Mouse (Mus musculus): ENCODE measurements around the gene Tut7. TPM values are rescaled to one million over a fixed set of nuclear protein-coding genes. Genes with fewer than 3 reads are reported as not detected.

The Tut7 gene
- 48.1 and 48.9 TPM in 2 replicates for polyA plus RNA-seq (2015; fragmentation: Nextera tagmentation; extraction: Ambion mirVana)

GRCm38 (mm10) chr13:59822507-59823462 lies at the start of gene Tut7:
Gene Tut7, minus strand, starts transcription at chr13:59823147.
- Histone ChIP-seq H3K36me3 (peaks cover 19% of the 10 kb centered on the region; the same call in 1 of the 2 replicates), H3K27ac (peak within 1 kb of the TSS; percentile 96), H3K4me1 (peaks cover 29% of the 10 kb centered on the region), H3K27me3 (no peaks in the 10 kb centered on the region), H3K9me3 (replicated peaks) (no peaks in the 10 kb centered on the region), H3K4me2 (peak within 1 kb of the TSS; percentile 65), H3K9ac (peak within 1 kb of the TSS; percentile 90), H3K4me3 (replicated peaks) (peak within 1 kb of the TSS; percentile 99)
- ATAC-seq (replicated peaks; ENCODE audit: low FRiP score) = peak; percentile 98
- under 1% methylated on average over 100 of the region's 100 CpGs for WGBS

- Histone ChIP-seq H3K27me3 (no peaks in the 10 kb centered on the region), H3K4me2 (no peak overlapping the region), H3K36me3 (no peaks in the 10 kb centered on the region), H3K27ac (no peak overlapping the region), H3K4me3 (replicated peaks) (no peak overlapping the region), H3K9ac (no peak overlapping the region), H3K4me1 (peaks cover 22% of the 10 kb centered on the region), H3K9me3 (replicated peaks) (no peaks in the 10 kb centered on the region)
- 46% methylated on average over 7 of the region's 7 CpGs for WGBS
- ATAC-seq (replicated peaks; ENCODE audit: low FRiP score) = peak; percentile 77; the same call in 1 of the 2 replicates
Measured at GRCm38 (mm10) chr13:59872446-59872845, 49.5 kb upstream of the Tut7 start.

GRCm38 (mm10) chr13:59870004-59870403 lies 47.1 kb upstream of the Tut7 start:
- no peaks in the 10 kb centered on the region for H3K27me3 ChIP-seq
- no peaks in the 10 kb centered on the region for H3K36me3 ChIP-seq
- no peak for ATAC-seq (replicated peaks; ENCODE audit: low FRiP score)
- no peak overlapping the region for H3K27ac ChIP-seq
- H3K4me2 ChIP-seq = no peak overlapping the region
- H3K4me3 ChIP-seq (replicated peaks) = no peak overlapping the region
- H3K4me1 ChIP-seq = peaks cover 16% of the 10 kb centered on the region
- no peaks in the 10 kb centered on the region for H3K9me3 ChIP-seq (replicated peaks)
- H3K9ac ChIP-seq = no peak overlapping the region
- WGBS = 83% methylated on average over 5 of the region's 5 CpGs

- H3K4me1 ChIP-seq = peaks cover 7% of the 10 kb centered on the region; the same call in 1 of the 2 replicates
- no peak overlapping the region for H3K4me2 ChIP-seq
- no peaks in the 10 kb centered on the region for H3K27me3 ChIP-seq
- no peak overlapping the region for H3K4me3 ChIP-seq (replicated peaks)
- no peak overlapping the region for H3K9ac ChIP-seq
- H3K36me3 ChIP-seq = no peaks in the 10 kb centered on the region
- 82% methylated on average over 9 of the region's 9 CpGs for WGBS
- H3K27ac ChIP-seq = no peak overlapping the region
- ATAC-seq (replicated peaks; ENCODE audit: low FRiP score) = no peak
- H3K9me3 ChIP-seq (replicated peaks) = no peaks in the 10 kb centered on the region
Measured at GRCm38 (mm10) chr13:59868011-59868649, 45.2 kb upstream of the Tut7 start.

- Histone ChIP-seq H3K4me1 (no peaks in the 10 kb centered on the region), H3K9me3 (replicated peaks) (no peaks in the 10 kb centered on the region), H3K9ac (no peak overlapping the region), H3K27me3 (no peaks in the 10 kb centered on the region), H3K4me3 (replicated peaks) (no peak overlapping the region), H3K4me2 (no peak overlapping the region), H3K27ac (no peak overlapping the region), H3K36me3 (no peaks in the 10 kb centered on the region)
- 80% methylated on average over 7 of the region's 7 CpGs for WGBS
- ATAC-seq (replicated peaks; ENCODE audit: low FRiP score) = no peak
Measured at GRCm38 (mm10) chr13:59867103-59867502, 44.2 kb upstream of the Tut7 start.

GRCm38 (mm10) chr13:59859515-59859914 lies 36.6 kb upstream of the Tut7 start:
- 50% methylated on average over 7 of the region's 7 CpGs for WGBS
- no peak overlapping the region for H3K9ac ChIP-seq
- no peaks in the 10 kb centered on the region for H3K9me3 ChIP-seq (replicated peaks)
- no peak overlapping the region for H3K27ac ChIP-seq
- H3K4me1 ChIP-seq = no peaks in the 10 kb centered on the region
- peaks cover 6% of the 10 kb centered on the region; the same call in 1 of the 2 replicates for H3K27me3 ChIP-seq
- H3K4me2 ChIP-seq = no peak overlapping the region
- H3K36me3 ChIP-seq = no peaks in the 10 kb centered on the region
- no peak overlapping the region for H3K4me3 ChIP-seq (replicated peaks)
- no peak for ATAC-seq (replicated peaks; ENCODE audit: low FRiP score)

- no peak overlapping the region for H3K9ac ChIP-seq
- H3K36me3 ChIP-seq = no peaks in the 10 kb centered on the region
- H3K4me2 ChIP-seq = no peak overlapping the region
- H3K27me3 ChIP-seq = peaks cover 6% of the 10 kb centered on the region; the same call in 1 of the 2 replicates
- no peaks in the 10 kb centered on the region for H3K4me1 ChIP-seq
- no peak overlapping the region for H3K4me3 ChIP-seq (replicated peaks)
- no peak overlapping the region for H3K27ac ChIP-seq
- H3K9me3 ChIP-seq (replicated peaks) = no peaks in the 10 kb centered on the region
- WGBS = 55% methylated on average over 20 of the region's 20 CpGs
- ATAC-seq (replicated peaks; ENCODE audit: low FRiP score) = peak; percentile 68; the same call in 1 of the 2 replicates
Measured at GRCm38 (mm10) chr13:59856286-59857070, 33.5 kb upstream of the Tut7 start.

- Histone ChIP-seq H3K4me1 (no peaks in the 10 kb centered on the region), H3K9me3 (replicated peaks) (no peaks in the 10 kb centered on the region), H3K9ac (no peak overlapping the region), H3K27ac (no peak overlapping the region), H3K36me3 (no peaks in the 10 kb centered on the region), H3K4me3 (replicated peaks) (no peak overlapping the region), H3K27me3 (peaks cover 6% of the 10 kb centered on the region; the same call in 1 of the 2 replicates), H3K4me2 (no peak overlapping the region)
- WGBS = 58% methylated on average over 9 of the region's 9 CpGs
- no peak for ATAC-seq (replicated peaks; ENCODE audit: low FRiP score)
Measured at GRCm38 (mm10) chr13:59853471-59853870, 30.5 kb upstream of the Tut7 start.

- Histone ChIP-seq H3K27ac (no peak overlapping the region), H3K4me3 (replicated peaks) (no peak overlapping the region), H3K36me3 (no peaks in the 10 kb centered on the region), H3K27me3 (peaks cover 4% of the 10 kb centered on the region; the same call in 1 of the 2 replicates), H3K9ac (no peak overlapping the region), H3K9me3 (replicated peaks) (no peaks in the 10 kb centered on the region), H3K4me2 (no peak overlapping the region), H3K4me1 (no peaks in the 10 kb centered on the region)
- WGBS = 65% methylated on average over 10 of the region's 10 CpGs
- no peak for ATAC-seq (replicated peaks; ENCODE audit: low FRiP score)
Measured at GRCm38 (mm10) chr13:59850373-59850772, 27.4 kb upstream of the Tut7 start.

- Histone ChIP-seq H3K9ac (no peak overlapping the region), H3K4me3 (replicated peaks) (no peak overlapping the region), H3K4me1 (no peaks in the 10 kb centered on the region), H3K4me2 (no peak overlapping the region), H3K36me3 (no peaks in the 10 kb centered on the region), H3K27me3 (no peaks in the 10 kb centered on the region), H3K9me3 (replicated peaks) (no peaks in the 10 kb centered on the region), H3K27ac (no peak overlapping the region)
- no peak for ATAC-seq (replicated peaks; ENCODE audit: low FRiP score)
- 88% methylated on average over 5 of the region's 5 CpGs for WGBS
Measured at GRCm38 (mm10) chr13:59844661-59845060, 21.7 kb upstream of the Tut7 start.

- Histone ChIP-seq H3K4me1 (no peaks in the 10 kb centered on the region), H3K9me3 (replicated peaks) (no peaks in the 10 kb centered on the region), H3K27ac (no peak overlapping the region), H3K9ac (no peak overlapping the region), H3K36me3 (no peaks in the 10 kb centered on the region), H3K27me3 (no peaks in the 10 kb centered on the region), H3K4me3 (replicated peaks) (no peak overlapping the region), H3K4me2 (no peak overlapping the region)
- ATAC-seq (replicated peaks; ENCODE audit: low FRiP score) = no peak
- WGBS = 92% methylated on average over 5 of the region's 5 CpGs
Measured at GRCm38 (mm10) chr13:59843976-59844375, 21.0 kb upstream of the Tut7 start.
